Mouse (Mus musculus) ovary, adult 18-20 months (tissue): Measurements from ENCODE around the gene Cyp3a41a.
"Not testable (repeated sequence)": the region's sequence is repeated elsewhere in the genome, so short reads cannot be mapped to it uniquely, and the experiment has no call there.

Source experiments
- DNase-seq: peaks from one replicate; pipeline ENCODE4 v3.0.0; 2022; ENCODE audit warnings: low spot score, mixed read lengths

Cyp3a41a gene

DNA sequence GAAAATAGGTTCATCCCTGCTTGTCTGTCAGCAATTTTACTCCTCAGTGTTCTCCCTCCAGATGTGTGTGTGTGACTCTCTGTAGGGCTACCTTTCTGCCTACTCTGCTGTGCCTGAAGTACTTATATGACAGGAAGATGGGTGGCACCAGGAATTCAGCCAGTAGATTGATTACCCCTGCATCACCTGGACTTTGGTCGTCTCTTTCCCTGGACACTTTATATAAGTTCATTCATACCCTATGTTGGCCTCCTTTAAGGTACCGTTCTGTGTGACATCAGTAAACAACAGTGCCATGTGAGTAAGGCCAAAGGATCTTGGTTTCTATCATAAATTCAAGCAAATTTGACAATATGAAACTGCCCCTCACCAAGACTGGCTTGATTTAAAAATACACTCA, at the start of gene Cyp3a41a:
TSS of gene Cyp3a41a (minus strand) at position 101 of the 400 bp plus-strand sequence.
- DNase-seq, result not testable (repeated sequence)

DNA sequence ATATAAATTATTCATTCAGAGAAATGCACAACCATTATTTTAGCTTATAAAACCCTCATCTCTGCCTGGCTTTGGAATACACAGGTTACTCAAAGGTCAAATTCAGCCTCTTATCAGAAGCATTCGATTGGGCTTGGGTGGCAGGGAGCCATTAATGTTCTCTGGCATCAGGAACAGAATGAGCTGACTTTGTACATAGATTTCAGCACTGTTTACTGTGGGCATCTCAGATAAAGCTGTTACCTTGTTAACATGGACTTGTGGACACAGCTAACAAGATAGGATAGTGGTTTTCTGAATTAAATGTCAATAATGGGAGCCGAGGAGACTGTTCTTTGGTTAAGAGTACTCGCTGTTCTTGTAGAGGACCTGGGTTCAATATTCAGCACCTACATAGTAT, 17.6 kb upstream of the Cyp3a41a start:
- DNase-seq, result not testable (repeated sequence)

DNA sequence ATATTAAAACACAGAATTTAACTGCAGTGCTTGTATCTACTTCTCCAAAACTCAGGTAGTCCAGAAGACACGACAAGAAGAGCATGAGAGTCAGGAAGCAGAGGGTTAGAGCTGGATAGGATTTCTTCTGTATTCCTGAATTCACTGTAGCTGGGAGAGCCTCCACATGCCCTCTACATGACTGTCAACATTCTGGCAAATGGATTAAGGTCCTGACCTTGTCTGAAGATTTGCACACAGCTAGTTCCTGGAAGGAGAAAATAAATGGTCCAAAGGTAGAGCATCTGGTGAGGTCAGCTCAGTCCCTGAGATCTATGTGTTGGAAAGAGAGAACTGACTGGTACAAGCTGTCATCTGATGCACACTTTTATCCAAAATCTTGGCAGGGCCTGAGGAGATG, 5.6 kb downstream of the Cyp3a41a start:
- not testable (repeated sequence) for DNase-seq

DNA sequence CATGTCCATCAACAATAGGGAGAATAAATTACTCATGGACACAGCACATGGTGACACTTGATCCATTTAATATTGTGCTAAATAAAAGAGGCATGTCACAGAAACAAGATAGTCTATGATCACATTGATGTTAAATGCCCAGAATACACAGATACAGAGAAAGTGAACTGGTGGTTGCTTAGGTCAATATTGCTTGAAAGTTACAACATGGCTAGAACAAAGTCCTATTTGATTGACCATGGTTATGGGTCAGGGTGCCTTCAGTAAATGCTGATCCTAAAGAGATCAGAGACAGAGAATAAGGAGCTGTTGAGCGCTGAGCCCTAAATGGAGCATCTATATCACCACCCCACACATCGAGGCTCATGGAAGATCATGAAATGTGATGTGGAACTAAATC, 12.6 kb downstream of the Cyp3a41a start:
- not testable (repeated sequence) for DNase-seq

DNA sequence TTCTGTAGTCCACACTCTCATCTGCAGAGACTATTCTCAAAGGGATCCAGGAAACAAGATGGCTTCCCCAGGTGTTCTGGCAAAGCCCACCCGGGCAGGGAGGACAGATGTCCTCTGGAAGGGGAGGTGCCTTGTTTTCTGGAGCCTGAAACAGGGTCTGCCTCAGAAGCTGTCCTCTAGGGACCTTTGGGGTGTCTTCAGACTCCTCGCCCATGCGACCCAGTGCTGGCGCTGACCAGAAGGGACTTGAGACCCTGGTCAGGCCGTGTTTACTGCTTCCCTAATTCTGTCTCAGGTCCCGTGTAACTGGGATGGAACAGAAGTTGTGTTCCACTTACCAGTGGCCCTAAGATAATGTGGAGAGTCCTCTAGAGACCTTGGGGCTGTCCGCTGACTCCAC, 57.9 kb downstream of the Cyp3a41a start:
- DNase-seq, result no peak

DNA sequence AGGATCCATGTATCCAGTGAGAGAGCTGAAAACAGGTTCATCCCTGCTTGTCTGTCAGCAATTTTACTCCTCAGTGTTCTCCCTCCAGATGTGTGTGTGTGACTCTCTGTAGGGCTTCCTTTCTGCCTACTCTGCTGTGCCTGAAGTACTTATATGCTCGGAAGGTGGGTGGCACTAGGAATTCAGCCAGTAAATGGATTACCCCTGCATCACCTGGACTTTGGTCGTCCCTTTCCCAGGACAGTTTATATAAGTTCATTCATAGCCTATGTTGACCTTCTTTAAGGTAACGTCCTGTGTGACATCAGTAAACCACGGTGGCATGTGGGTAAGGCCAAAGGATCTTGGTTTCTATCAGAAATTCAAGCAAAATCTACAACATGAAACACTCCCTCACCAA, 72.2 kb downstream of the Cyp3a41a start:
- no peak for DNase-seq
